Mouse (Mus musculus) olfactory bulb, adult 2 months (tissue): ENCODE measurements around the gene Ptprk.

Experiments
- CTCF ChIP-seq: fragments of 200-500 bp; IDR thresholded peaks from 2 replicates; pipeline ENCODE4 v1.5.1; 2012; ENCODE audit warnings: low read depth, mild to moderate bottlenecking, low read length, moderate library complexity; ENCODE audit not compliant: insufficient read depth
- POLR2A ChIP-seq: fragments of 200-500 bp; IDR thresholded peaks from 2 replicates; pipeline ENCODE4 v1.6.1; 2012; ENCODE audit warnings: mild to moderate bottlenecking, low read depth, low read length, moderate library complexity; ENCODE audit not compliant: insufficient read depth

DNA sequence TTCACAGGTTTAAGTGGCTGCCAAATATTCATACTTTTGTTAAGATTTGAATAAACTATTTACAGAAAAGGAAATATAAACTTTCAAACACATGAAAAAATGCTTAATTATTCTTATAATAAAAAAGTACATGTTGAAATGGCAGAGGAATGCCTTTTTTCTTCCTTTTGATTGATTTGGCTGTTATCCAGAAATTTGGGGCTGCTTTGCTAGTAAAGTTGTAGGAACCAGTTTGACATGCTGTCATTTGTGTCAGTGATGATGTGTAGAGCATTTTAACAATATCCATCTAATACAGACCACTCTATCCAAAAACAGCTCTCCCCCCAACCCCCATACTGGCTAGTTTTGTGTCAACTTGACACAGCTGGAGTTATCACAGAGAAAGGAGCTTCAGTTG is 86.7 kb downstream of the Ptprk start:
- no peak for TF ChIP-seq CTCF
- TF ChIP-seq POLR2A = no peak
